Mouse (Mus musculus) lung, postnatal 0 days (tissue): Measurements from ENCODE around the gene Elmo2. TPM values are rescaled to one million over a fixed set of nuclear protein-coding genes. Genes with fewer than 3 reads are reported as not detected.

ENCODE experiments used
- ATAC-seq: fragments of 200-750 bp; cut with Nextera tagmentation; 2 replicates; pipeline ENCODE4 v1.8.0; 2017; ENCODE audit warnings: moderate library complexity
- DNase-seq: peaks from one replicate; pipeline ENCODE4 v3.0.0-alpha.2; 2016; ENCODE audit warnings: low spot score
- H3K27ac ChIP-seq: fragments of 300-500 bp; sonication (generic); 2 replicates; pipeline ENCODE4 v1.5.1; 2014; ENCODE audit warnings: antibody characterized with exemption, mild to moderate bottlenecking, low read length, mixed read lengths
- H3K27me3 ChIP-seq: fragments of 300-500 bp; sonication (generic); replicated peaks from 2 replicates; pipeline ENCODE4 v1.6.1; 2014; ENCODE audit warnings: low read length, mixed read lengths; ENCODE audit not compliant: insufficient read depth
- H3K36me3 ChIP-seq: fragments of 300-500 bp; sonication (generic); 2 replicates; pipeline ENCODE4 v1.6.1; 2014; ENCODE audit warnings: low read length, mixed read lengths; ENCODE audit not compliant: insufficient read depth
- H3K4me1 ChIP-seq: fragments of 300-500 bp; sonication (generic); 2 replicates; pipeline ENCODE4 v1.6.1; 2014; ENCODE audit warnings: antibody characterized with exemption, low read depth, low read length, mixed read lengths; ENCODE audit not compliant: insufficient read depth
- H3K4me2 ChIP-seq: fragments of 300-500 bp; sonication (generic); replicated peaks from 2 replicates; pipeline ENCODE4 v1.6.1; 2014; ENCODE audit warnings: low read depth, mild to moderate bottlenecking, low read length, moderate library complexity, mixed read lengths
- H3K4me3 ChIP-seq: fragments of 300-500 bp; sonication (generic); 2 replicates; pipeline ENCODE4 v1.5.1; 2014; ENCODE audit warnings: low read depth, low read length
- H3K9ac ChIP-seq: fragments of 300-500 bp; sonication (generic); replicated peaks from 2 replicates; pipeline ENCODE4 v1.6.1; 2014; ENCODE audit warnings: low read depth, mild to moderate bottlenecking
- H3K9me3 ChIP-seq: fragments of 300-500 bp; sonication (generic); 2 replicates; pipeline ENCODE4 v1.6.1; 2016; ENCODE audit warnings: low read length, mixed read lengths
- CTCF ChIP-seq: IDR thresholded peaks from 2 replicates; pipeline ENCODE4 v1.5.1; 2016; ENCODE audit warnings: antibody characterized with exemption, mild to moderate bottlenecking
- EP300 ChIP-seq: IDR thresholded peaks from 2 replicates; pipeline ENCODE4 v1.6.1; 2016; ENCODE audit warnings: antibody characterized with exemption, mild to moderate bottlenecking, control low read depth
- WGBS: fragments of 180-500 bp; shearing (Covaris S2); extraction: QIAGEN DNeasy Blood & Tissue Kit; methylation state at CpG from one replicate; pipeline ENCODE4 v1.1.7; 2014; 5-methylcytosine and 5-hydroxymethylcytosine counted together
- polyA plus RNA-seq: library from polyadenylated mRNA; unstranded; fragments of >200 nt; fragmentation: Nextera tagmentation; extraction: Ambion mirVana; gene quantifications from 2 replicates; pipeline ENCODE4 v1.2.1, GENCODE M21; 2015

Gene Elmo2
- polyA plus RNA-seq, 1 experiment from 2014 or later = 66.4 TPM

- ATAC-seq = no peak
- H3K4me3 ChIP-seq = no peak overlapping the region
- no peak overlapping the region for H3K9ac ChIP-seq
- no peak overlapping the region for H3K4me2 ChIP-seq
- H3K27ac ChIP-seq = no peak overlapping the region
- H3K9me3 ChIP-seq = no peaks in the 10 kb centered on the region
- no peak for DNase-seq
- TF ChIP-seq EP300 = no peak
- TF ChIP-seq CTCF = no peak
- no peaks in the 10 kb centered on the region for H3K4me1 ChIP-seq
- peaks cover 36% of the 10 kb centered on the region for H3K27me3 ChIP-seq
- no peaks in the 10 kb centered on the region for H3K36me3 ChIP-seq
- 4% methylated on average over 11 of the region's 11 CpGs for WGBS
Measured at GRCm38 (mm10) chr2:165243122-165243720, 83.1 kb downstream of the Elmo2 start.

DNA sequence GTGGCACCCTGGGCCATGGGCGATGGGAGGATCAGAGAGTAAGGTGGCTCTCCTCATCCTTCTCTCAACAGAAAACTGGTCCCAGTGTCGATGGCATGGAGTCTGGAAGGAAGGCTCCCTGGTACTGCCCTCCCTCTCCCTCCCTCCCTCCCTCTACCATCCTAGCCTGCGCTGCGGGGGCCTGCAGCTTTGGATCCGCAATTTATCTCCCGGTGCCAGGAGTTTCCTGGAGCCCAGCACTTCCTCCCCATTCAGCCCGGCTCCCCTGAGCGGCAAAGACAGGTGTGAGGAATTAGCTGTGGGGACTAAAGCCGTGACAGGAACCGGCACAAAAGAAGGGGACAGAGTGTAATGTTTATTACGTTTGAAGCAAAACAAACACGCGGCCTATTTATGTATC, 83.7 kb downstream of the Elmo2 start:
- no peak for DNase-seq
- 4% methylated on average over 13 of the region's 13 CpGs for WGBS

DNA sequence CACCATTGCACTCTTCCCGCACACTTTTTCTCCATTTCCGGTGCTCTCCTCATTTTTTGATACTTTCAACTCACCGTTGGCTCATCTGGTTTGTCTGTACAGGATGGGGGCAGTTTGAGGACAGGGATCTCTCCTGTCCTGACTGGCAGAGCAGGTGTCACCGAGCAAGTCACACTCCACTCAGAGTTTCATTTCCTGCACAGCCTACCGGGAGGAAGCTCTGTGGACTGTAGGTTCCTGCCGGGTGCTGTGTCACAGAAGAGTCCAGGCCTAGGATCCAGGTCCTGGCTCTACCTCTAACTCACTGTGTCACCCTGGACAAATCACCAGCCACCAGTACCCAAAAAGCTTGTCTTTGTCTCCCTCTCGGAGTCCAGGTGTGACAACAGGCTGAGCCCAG, 84.5 kb downstream of the Elmo2 start:
- TF ChIP-seq CTCF = no peak
- no peak for TF ChIP-seq EP300
- Histone ChIP-seq H3K4me2 (no peak overlapping the region), H3K27ac (no peak overlapping the region), H3K4me1 (no peaks in the 10 kb centered on the region), H3K4me3 (no peak overlapping the region), H3K9ac (no peak overlapping the region), H3K27me3 (peaks cover 41% of the 10 kb centered on the region), H3K36me3 (no peaks in the 10 kb centered on the region), H3K9me3 (no peaks in the 10 kb centered on the region)
- 46% methylated on average over 7 of the region's 7 CpGs for WGBS
- DNase-seq (no peak), ATAC-seq (no peak)

More for the DNA sequence above, 83.7 kb downstream of the Elmo2 start:
- Histone ChIP-seq H3K4me3 (no peak overlapping the region), H3K27me3 (peaks cover 41% of the 10 kb centered on the region), H3K27ac (no peak overlapping the region), H3K4me1 (no peaks in the 10 kb centered on the region), H3K4me2 (no peak overlapping the region), H3K36me3 (no peaks in the 10 kb centered on the region), H3K9ac (no peak overlapping the region), H3K9me3 (no peaks in the 10 kb centered on the region)
- no peak for ATAC-seq
- no peak for TF ChIP-seq EP300
- no peak for TF ChIP-seq CTCF

DNA sequence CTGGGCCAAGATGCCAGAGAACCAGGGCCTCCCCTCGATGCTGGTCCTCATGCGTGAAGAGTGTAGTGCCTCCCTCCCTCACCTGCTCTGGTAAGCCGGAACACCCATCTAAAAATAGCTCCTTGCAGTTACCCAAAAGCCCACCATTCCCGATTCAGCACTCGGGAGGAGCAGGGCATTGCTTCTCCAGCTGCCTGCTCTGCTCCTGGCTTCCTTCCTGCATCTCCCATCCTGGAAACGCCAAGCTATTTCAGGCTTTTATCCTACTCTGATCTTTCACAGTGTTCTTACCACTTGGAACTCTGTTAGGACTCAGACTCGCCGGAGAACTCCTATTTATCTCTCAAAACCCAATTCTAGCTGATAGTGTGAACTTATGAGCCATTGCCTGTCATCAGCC, 85.9 kb downstream of the Elmo2 start:
- Histone ChIP-seq H3K9me3 (no peaks in the 10 kb centered on the region), H3K4me2 (no peak overlapping the region), H3K27ac (no peak overlapping the region), H3K4me1 (no peaks in the 10 kb centered on the region), H3K4me3 (no peak overlapping the region), H3K9ac (no peak overlapping the region), H3K36me3 (no peaks in the 10 kb centered on the region), H3K27me3 (peaks cover 47% of the 10 kb centered on the region)
- DNase-seq (no peak), ATAC-seq (no peak)
- TF ChIP-seq CTCF (no peak), EP300 (no peak)
- 25% methylated on average over 8 of the region's 8 CpGs for WGBS

DNA sequence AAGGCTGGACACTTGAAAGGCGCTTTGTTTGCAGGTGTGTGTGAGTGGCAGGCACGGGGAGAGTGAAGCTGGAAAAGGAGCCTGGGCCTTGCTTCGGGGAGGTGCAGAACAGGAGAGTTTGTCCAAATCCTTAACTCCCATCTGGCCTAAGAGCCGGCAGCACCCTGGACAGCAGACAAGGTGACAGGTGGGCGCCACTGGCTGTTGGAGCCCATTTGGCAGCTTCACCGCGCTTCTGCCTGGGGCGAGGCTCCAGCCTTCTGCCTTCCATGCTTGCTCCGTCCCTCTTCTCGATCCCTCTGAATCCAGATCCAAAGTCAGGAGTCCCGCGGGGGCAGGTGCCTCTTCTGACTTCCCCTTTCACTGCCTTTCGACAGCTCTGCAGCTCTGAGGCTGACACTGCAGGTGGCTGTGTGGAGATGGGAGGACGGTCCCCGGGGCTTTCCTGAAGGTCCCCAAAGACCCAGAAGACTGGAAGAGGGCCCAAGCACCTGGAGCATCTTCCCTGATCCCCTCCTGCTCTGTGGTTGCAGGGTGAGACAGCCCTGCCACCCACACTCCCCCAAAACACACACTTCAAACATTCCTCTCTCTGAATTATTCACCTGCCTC, 86.6 kb downstream of the Elmo2 start:
- H3K36me3 ChIP-seq = no peaks in the 10 kb centered on the region
- 19% methylated on average over 15 of the region's 15 CpGs for WGBS
- no peak overlapping the region for H3K4me3 ChIP-seq
- no peak overlapping the region for H3K27ac ChIP-seq
- DNase-seq (peak; percentile 36), ATAC-seq (no peak)
- H3K4me1 ChIP-seq = 0 out of 2 replicates have a peak, but pooled peaks cover 2% of the 10 kb centered on the region
- peaks cover 45% of the 10 kb centered on the region for H3K27me3 ChIP-seq
- no peaks in the 10 kb centered on the region for H3K9me3 ChIP-seq
- no peak overlapping the region for H3K9ac ChIP-seq
- H3K4me2 ChIP-seq = no peak overlapping the region
- TF ChIP-seq EP300 (no peak), CTCF (no peak)

GRCm38 (mm10) chr2:165238416-165239145, 87.7 kb downstream of the Elmo2 start:
- no peak for DNase-seq

More at GRCm38 (mm10) chr2:165238416-165239145, 87.7 kb downstream of the Elmo2 start:
- Histone ChIP-seq H3K27me3 (peaks cover 56% of the 10 kb centered on the region), H3K4me1 (0 out of 2 replicates have a peak, but pooled peaks cover 2% of the 10 kb centered on the region), H3K4me2 (no peak overlapping the region), H3K4me3 (no peak overlapping the region), H3K36me3 (no peaks in the 10 kb centered on the region), H3K9ac (no peak overlapping the region), H3K27ac (no peak overlapping the region), H3K9me3 (no peaks in the 10 kb centered on the region)
- no peak for ATAC-seq
- whole genome bisulfite sequencing = 12% methylated on average over 12 of the region's 12 CpGs
- no peak for TF ChIP-seq CTCF
- TF ChIP-seq EP300 = no peak

Other genes starting within 250 kb of the Elmo2 start
- gene 1700025C18Rik, start 235.7 kb downstream of the Elmo2 start, polyA plus RNA-seq = not detected in 2 replicates
- gene Cdh22, start 91.6 kb downstream of the Elmo2 start, polyA plus RNA-seq = 1.0 and 1.8 TPM in 2 replicates
- 42.8 and 44.1 TPM in 2 replicates for gene Slc35c2, start 38.6 kb downstream of the Elmo2 start, polyA plus RNA-seq
- gene Zfp663, start 42.2 kb upstream of the Elmo2 start, polyA plus RNA-seq = 1.2 and 2.0 TPM in 2 replicates
- gene Zfp334, start 61.8 kb upstream of the Elmo2 start, polyA plus RNA-seq = 2.5 and 2.6 TPM in 2 replicates
- gene Ocstamp, start 73.9 kb upstream of the Elmo2 start, polyA plus RNA-seq = 0.15 and 0.20 TPM in 2 replicates
- 0.65 and 0.90 TPM in 2 replicates for gene Slc13a3, start 146.8 kb upstream of the Elmo2 start, polyA plus RNA-seq
- gene Trp53rka, start 166.8 kb upstream of the Elmo2 start, polyA plus RNA-seq = 21.5 and 22.5 TPM in 2 replicates
- gene Slc2a10, start 177.3 kb upstream of the Elmo2 start, polyA plus RNA-seq = 6.7 and 6.9 TPM in 2 replicates